ENCODE assay signal across 32 mouse cellular contexts in genomic region chr19:4139446-4139845, GRCm38 (mm10). TPM values are rescaled to one million over a fixed set of nuclear protein-coding genes. Genes with fewer than 3 reads are reported as not detected.
DNase-seq lines count a peak whose midpoint lies in the region; ATAC-seq lines count a peak whose summit lies in the region.
"Had no signal": no experiment of that assay in that cellular context is flagged by ENCODE, and none has a peak within 500 bp of the region (broad histone marks: within the 10 kb centered on the region; RNA-seq: fewer than 3 reads in every experiment).

TSS of gene Gpr152 (plus strand) at chr19:4139787.

- H3K9me3 ChIP-seq in hindbrain, embryonic 10.5 days = no peaks in the 10 kb centered on the region
- no peaks in the 10 kb centered on the region for H3K9me3 ChIP-seq in hindbrain, embryonic 16.5 days (ENCODE audit: control insufficient read depth, low read length)
- H3K9me3 ChIP-seq in midbrain, embryonic 10.5 days (replicated peaks) = no peaks in the 10 kb centered on the region
- no peaks in the 10 kb centered on the region for H3K9me3 ChIP-seq in midbrain, embryonic 14.5 days (ENCODE audit: control insufficient read depth, low read length)
- H3K9me3 ChIP-seq in limb, embryonic 10.5 days (replicated peaks) = no peaks in the 10 kb centered on the region
- no peaks in the 10 kb centered on the region for H3K9me3 ChIP-seq in intestine, embryonic 15.5 days
- H3K9me3 ChIP-seq: embryonic facial prominence, embryonic 15.5 days; heart, embryonic 10.5 days; liver, embryonic 15.5 days; lung, embryonic 15.5 days; midbrain, embryonic 13.5 days had no signal

- H3K4me3 ChIP-seq in hindbrain, embryonic 10.5 days = no peak within 1 kb of the TSS
- no peak within 1 kb of the TSS for H3K4me3 ChIP-seq in hindbrain, embryonic 16.5 days (ENCODE audit: low read length)
- no peak within 1 kb of the TSS for H3K4me3 ChIP-seq in midbrain, embryonic 10.5 days
- no peak within 1 kb of the TSS for H3K4me3 ChIP-seq in midbrain, embryonic 14.5 days (replicated peaks; ENCODE audit: low read depth, low read length)
- H3K4me3 ChIP-seq in limb, embryonic 10.5 days = no peak within 1 kb of the TSS
- H3K4me3 ChIP-seq in intestine, embryonic 15.5 days (replicated peaks) = no peak within 1 kb of the TSS
- H3K4me3 ChIP-seq: embryonic facial prominence, embryonic 15.5 days; heart, embryonic 10.5 days; layer of hippocampus, adult 2 months; liver, embryonic 15.5 days; lung, embryonic 15.5 days; midbrain, embryonic 13.5 days had no signal

- H3K36me3 ChIP-seq in hindbrain, embryonic 10.5 days = no peaks in the 10 kb centered on the region
- H3K36me3 ChIP-seq in hindbrain, embryonic 16.5 days (ENCODE audit: control insufficient read depth, insufficient read depth, low read length) = no peaks in the 10 kb centered on the region
- H3K36me3 ChIP-seq in midbrain, embryonic 10.5 days = no peaks in the 10 kb centered on the region
- H3K36me3 ChIP-seq in midbrain, embryonic 14.5 days (ENCODE audit: control insufficient read depth, insufficient read depth, low read length) = no peaks in the 10 kb centered on the region
- no peaks in the 10 kb centered on the region for H3K36me3 ChIP-seq in limb, embryonic 10.5 days
- no peaks in the 10 kb centered on the region for H3K36me3 ChIP-seq in intestine, embryonic 15.5 days
- H3K36me3 ChIP-seq: embryonic facial prominence, embryonic 15.5 days; heart, embryonic 10.5 days; liver, embryonic 15.5 days; lung, embryonic 15.5 days; midbrain, embryonic 13.5 days had no signal

- no peaks in the 10 kb centered on the region; the same call in 1 of the 2 replicates for H3K27me3 ChIP-seq in hindbrain, embryonic 10.5 days (ENCODE audit: insufficient read depth, poor library complexity, severe bottlenecking)
- no peaks in the 10 kb centered on the region for H3K27me3 ChIP-seq in hindbrain, embryonic 16.5 days (replicated peaks; ENCODE audit: control insufficient read depth, insufficient read depth, low read length)
- H3K27me3 ChIP-seq in midbrain, embryonic 10.5 days (ENCODE audit: low read depth, poor library complexity, severe bottlenecking) = no peaks in the 10 kb centered on the region
- no peaks in the 10 kb centered on the region for H3K27me3 ChIP-seq in midbrain, embryonic 14.5 days (ENCODE audit: control insufficient read depth, insufficient read depth, low read length)
- H3K27me3 ChIP-seq in limb, embryonic 10.5 days (ENCODE audit: low read depth, poor library complexity, severe bottlenecking) = peaks cover 4% of the 10 kb centered on the region; the same call in 1 of the 2 replicates
- H3K27me3 ChIP-seq in intestine, embryonic 15.5 days (replicated peaks) = no peaks in the 10 kb centered on the region
- H3K27me3 ChIP-seq: embryonic facial prominence, embryonic 15.5 days; lung, embryonic 15.5 days; midbrain, embryonic 13.5 days had no signal

- H3K9ac ChIP-seq in hindbrain, embryonic 16.5 days (ENCODE audit: low read depth, low read length) = no peak within 1 kb of the TSS
- H3K9ac ChIP-seq in midbrain, embryonic 14.5 days (replicated peaks; ENCODE audit: low read length) = no peak within 1 kb of the TSS
- H3K9ac ChIP-seq in intestine, embryonic 15.5 days = no peak within 1 kb of the TSS
- H3K9ac ChIP-seq: embryonic facial prominence, embryonic 15.5 days; liver, embryonic 15.5 days; lung, embryonic 15.5 days; midbrain, embryonic 13.5 days had no signal

- DNase-seq in hindbrain, embryonic 10.5 days (ENCODE audit: low spot score) = no peak
- no peak for DNase-seq in midbrain, embryonic 10.5 days (ENCODE audit: low spot score)
- DNase-seq in midbrain, embryonic 14.5 days = no peak
- peak; percentile 19 for DNase-seq in R1 (ENCODE audit: low read depth, low spot score)
- DNase-seq in limb, embryonic 10.5 days (ENCODE audit: low spot score) = no peak
- no peak for DNase-seq in gastrocnemius, adult 8-10 months (ENCODE audit: low spot score in 2 of 2)
- DNase-seq: adrenal gland, adult 8-10 months; B cell, adult 2 months; cerebellum, adult 2 months; cerebellum, postnatal 14 days; gastrocnemius, postnatal 25 days; heart, postnatal 36 days; kidney, postnatal 36 days; left cerebral cortex, postnatal 4 days; liver; right cerebral cortex, postnatal 14 days; thymus, postnatal 14 days had no signal

- no peak within 1 kb of the TSS for H3K4me2 ChIP-seq in hindbrain, embryonic 16.5 days (ENCODE audit: low read length)
- no peak within 1 kb of the TSS for H3K4me2 ChIP-seq in midbrain, embryonic 14.5 days (ENCODE audit: low read length)
- no peak within 1 kb of the TSS for H3K4me2 ChIP-seq in intestine, embryonic 15.5 days (replicated peaks)
- H3K4me2 ChIP-seq: embryonic facial prominence, embryonic 15.5 days; liver, embryonic 15.5 days; lung, embryonic 15.5 days; midbrain, embryonic 13.5 days had no signal

- 0 out of 2 replicates have a peak within 1 kb of the TSS, but pooled peaks have one; percentile 8 for H3K27ac ChIP-seq in hindbrain, embryonic 10.5 days
- no peak within 1 kb of the TSS for H3K27ac ChIP-seq in hindbrain, embryonic 16.5 days (ENCODE audit: low read depth, low read length)
- H3K27ac ChIP-seq in midbrain, embryonic 10.5 days (replicated peaks) = peak within 1 kb of the TSS; percentile 65
- no peak within 1 kb of the TSS for H3K27ac ChIP-seq in midbrain, embryonic 14.5 days (replicated peaks; ENCODE audit: low read depth, low read length)
- peak within 1 kb of the TSS; percentile 21 for H3K27ac ChIP-seq in limb, embryonic 10.5 days
- H3K27ac ChIP-seq in intestine, embryonic 15.5 days = no peak within 1 kb of the TSS
- H3K27ac ChIP-seq: embryonic facial prominence, embryonic 15.5 days; heart, embryonic 10.5 days; layer of hippocampus, adult 2 months; liver, embryonic 15.5 days; lung, embryonic 15.5 days; midbrain, embryonic 13.5 days had no signal

- peaks cover 13% of the 10 kb centered on the region for H3K4me1 ChIP-seq in hindbrain, embryonic 10.5 days (replicated peaks)
- no peaks in the 10 kb centered on the region; the same call in 1 of the 2 replicates for H3K4me1 ChIP-seq in hindbrain, embryonic 16.5 days (ENCODE audit: control insufficient read depth, insufficient read depth, low read depth, low read length)
- H3K4me1 ChIP-seq in midbrain, embryonic 10.5 days = peaks cover 23% of the 10 kb centered on the region
- H3K4me1 ChIP-seq in midbrain, embryonic 14.5 days (ENCODE audit: control insufficient read depth, insufficient read depth, low read length) = 0 out of 2 replicates have a peak, but pooled peaks cover 6% of the 10 kb centered on the region
- 0 out of 2 replicates have a peak, but pooled peaks cover 9% of the 10 kb centered on the region for H3K4me1 ChIP-seq in limb, embryonic 10.5 days
- H3K4me1 ChIP-seq in intestine, embryonic 15.5 days (replicated peaks) = no peaks in the 10 kb centered on the region
- H3K4me1 ChIP-seq: embryonic facial prominence, embryonic 15.5 days; lung, embryonic 15.5 days had no signal

- WGBS in hindbrain, embryonic 10.5 days = 69% methylated on average over 2 of the region's 2 CpGs
- WGBS in hindbrain, embryonic 16.5 days = 72% methylated on average over 2 of the region's 2 CpGs
- 65% methylated on average over 2 of the region's 2 CpGs for WGBS in midbrain, embryonic 10.5 days
- WGBS in midbrain, embryonic 14.5 days = 37% methylated on average over 2 of the region's 2 CpGs
- 80% methylated on average over 2 of the region's 2 CpGs for WGBS in limb, embryonic 10.5 days
- 82% methylated on average over 2 of the region's 2 CpGs for WGBS in intestine, embryonic 15.5 days

- no peak for ATAC-seq in hindbrain, embryonic 16.5 days
- no peak for ATAC-seq in midbrain, embryonic 14.5 days (ENCODE audit: low FRiP score, low TSS enrichment)
- no peak for ATAC-seq in intestine, embryonic 15.5 days
- ATAC-seq: forebrain, embryonic 14.5 days; intestine, postnatal 0 days; midbrain, embryonic 13.5 days had no signal

RNA-seq across cellular contexts. Expression of gene Gpr152, which starts in this region (rescaled TPM):
- polyA plus RNA-seq in hindbrain, embryonic 10.5 days (2016; fragmentation: Nextera tagmentation; extraction: Ambion mirVana) = not detected in 2 replicates
- not detected in 2 replicates for polyA plus RNA-seq in hindbrain, embryonic 16.5 days (2015; fragmentation: Nextera tagmentation; extraction: Ambion mirVana)
- not detected in 2 replicates for polyA plus RNA-seq in midbrain, embryonic 10.5 days (2016; fragmentation: Nextera tagmentation; extraction: Ambion mirVana)
- not detected in 2 replicates for polyA plus RNA-seq in midbrain, embryonic 14.5 days (2014; fragmentation: Nextera tagmentation; extraction: Ambion mirVana)
- polyA plus RNA-seq in limb, embryonic 10.5 days (2016; fragmentation: Nextera tagmentation; extraction: Ambion mirVana) = not detected in 2 replicates
- polyA plus RNA-seq in intestine, embryonic 15.5 days (2015; fragmentation: Nextera tagmentation; extraction: Ambion mirVana) = not detected in 2 replicates
- not detected for total RNA-seq in gastrocnemius, adult 8-10 months (2022)
- total RNA-seq: gastrocnemius, postnatal 25 days; heart, postnatal 36 days; layer of hippocampus, postnatal 25 days; left cerebral cortex, postnatal 4 days; megakaryocyte progenitor cell, adult 5-6 weeks had no signal
- polyA plus RNA-seq: embryonic facial prominence, embryonic 15.5 days; forebrain, embryonic 14.5 days; heart, embryonic 10.5 days; intestine, postnatal 0 days; kidney, embryonic 14.5 days; liver, embryonic 15.5 days; lung, embryonic 15.5 days; neural tube, embryonic 11.5 days; stomach, embryonic 16.5 days had no signal

Comparison
In these comparisons a context has a peak if more than half of its experiments do, and no peak if none do; other contexts are left out.
1. H3K27ac ChIP-seq: peak in hindbrain, embryonic 10.5 days (single experiment), midbrain, embryonic 10.5 days (single experiment) and limb, embryonic 10.5 days (single experiment); none in hindbrain, embryonic 16.5 days (single experiment), midbrain, embryonic 14.5 days (single experiment) and intestine, embryonic 15.5 days (single experiment).